Mouse (Mus musculus) neutrophil, adult 5-6 weeks (primary cell): ENCODE results near the gene Tspo2. TPM values are rescaled to one million over a fixed set of nuclear protein-coding genes. Genes with fewer than 3 reads are reported as not detected.
"Not testable (repeated sequence)": the region's sequence is repeated elsewhere in the genome, so short reads cannot be mapped to it uniquely, and the experiment has no call there.

ENCODE experiments used
- ATAC-seq: fragments of 151-379, 151-347 bp; 2 replicates; pipeline ENCODE4 v1.8.0; 2017; ENCODE audit warnings: mild to moderate bottlenecking, moderate TSS enrichment; ENCODE audit not compliant: insufficient number of reproducible peaks, poor library complexity, low FRiP score, severe bottlenecking; ENCODE audit errors: extremely low read depth
- total RNA-seq: library from RNA; stranded (forward); fragments of 200-1000 nt; gene quantifications from 2 replicates; pipeline ENCODE4 v1.2.3, GENCODE M21; 2017

The Tspo2 gene
- 2.5 and 3.8 TPM in 2 replicates for total RNA-seq

DNA sequence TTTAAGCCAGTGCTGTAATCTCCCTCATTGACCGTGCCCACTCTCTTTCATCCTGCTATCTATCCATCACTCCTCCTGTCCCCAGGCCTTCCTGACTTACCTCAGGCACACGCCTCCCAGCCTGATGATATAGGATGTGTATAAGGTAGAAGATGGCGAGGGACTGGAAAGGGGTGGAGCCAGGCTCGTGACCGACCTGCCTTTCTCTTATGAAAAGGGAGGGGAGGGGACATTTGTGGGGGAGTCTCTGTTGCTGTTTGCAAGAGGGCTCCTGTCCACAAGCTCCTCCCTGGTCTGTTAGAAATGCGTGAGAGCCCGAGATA is at the start of gene Tspo2:
Gene Tspo2 (minus strand): TSS at position 170 of the 323 bp plus-strand sequence.
- no peak for ATAC-seq

DNA sequence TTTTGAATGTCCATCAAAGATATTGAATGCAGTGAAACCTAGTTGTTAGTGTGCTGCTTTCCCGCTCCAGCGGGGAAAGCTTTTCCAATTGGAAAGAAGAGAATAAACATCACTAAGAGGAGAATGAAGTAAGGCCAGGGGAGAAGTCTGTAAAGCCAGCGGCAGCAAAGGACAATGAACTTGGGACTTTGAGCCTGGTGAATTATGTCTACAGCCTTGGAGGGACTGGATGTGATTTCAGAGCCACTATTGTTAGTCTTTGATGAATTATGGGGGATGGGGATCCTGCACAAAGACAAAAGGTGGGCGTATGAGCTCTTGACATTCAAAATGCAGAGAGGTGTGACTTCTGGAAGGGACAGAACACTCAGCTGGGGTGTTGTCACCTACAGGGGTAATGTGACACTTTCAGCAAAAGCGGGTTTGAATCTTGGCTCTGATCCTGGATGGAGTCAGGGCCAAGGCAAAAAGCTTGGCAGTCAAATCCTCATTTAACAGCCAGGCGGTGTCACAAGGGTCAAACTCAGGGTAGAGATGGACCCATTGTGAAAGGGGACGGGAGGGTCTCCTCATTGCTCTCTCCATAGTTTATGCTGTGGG is 49.6 kb upstream of the Tspo2 start:
- no peak for ATAC-seq

DNA sequence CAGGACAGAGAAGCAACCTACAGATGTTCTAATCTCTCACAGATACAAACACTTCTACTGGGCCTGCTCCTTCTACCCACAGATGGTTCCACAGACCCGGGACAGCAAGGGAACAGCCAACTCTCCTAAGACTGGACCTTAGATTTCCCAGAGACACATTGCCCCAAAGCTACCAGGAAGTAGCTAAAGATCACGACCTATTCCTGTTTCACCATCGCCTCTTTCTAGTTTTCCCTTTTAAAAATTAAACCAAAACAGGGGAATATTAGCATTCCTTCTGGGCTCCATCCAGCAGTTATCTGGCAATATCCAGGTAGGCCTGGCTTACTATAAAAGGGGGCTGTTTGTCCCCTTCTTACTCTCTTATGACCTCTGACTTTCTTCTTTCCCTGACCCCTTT is 46.7 kb upstream of the Tspo2 start:
- no peak for ATAC-seq

DNA sequence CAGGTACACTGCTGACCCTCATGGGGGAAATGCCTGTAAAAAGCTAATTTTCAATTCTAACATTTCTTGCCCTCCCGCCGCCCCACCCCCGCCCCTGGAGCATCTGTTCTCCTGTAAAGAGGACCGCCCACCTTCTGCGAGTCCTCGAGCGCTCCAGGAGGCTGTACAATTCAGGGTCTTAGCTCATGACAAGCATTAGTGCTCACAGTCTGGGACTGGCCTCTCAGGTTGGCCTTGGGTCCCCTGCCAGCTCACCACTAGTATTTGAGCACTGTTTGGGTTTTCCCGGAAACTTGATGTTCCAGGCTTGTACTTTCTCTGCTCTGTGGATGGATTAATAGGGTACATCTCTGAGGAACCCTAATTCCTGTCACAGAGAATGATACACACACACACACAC is 42.7 kb upstream of the Tspo2 start:
- no peak for ATAC-seq

DNA sequence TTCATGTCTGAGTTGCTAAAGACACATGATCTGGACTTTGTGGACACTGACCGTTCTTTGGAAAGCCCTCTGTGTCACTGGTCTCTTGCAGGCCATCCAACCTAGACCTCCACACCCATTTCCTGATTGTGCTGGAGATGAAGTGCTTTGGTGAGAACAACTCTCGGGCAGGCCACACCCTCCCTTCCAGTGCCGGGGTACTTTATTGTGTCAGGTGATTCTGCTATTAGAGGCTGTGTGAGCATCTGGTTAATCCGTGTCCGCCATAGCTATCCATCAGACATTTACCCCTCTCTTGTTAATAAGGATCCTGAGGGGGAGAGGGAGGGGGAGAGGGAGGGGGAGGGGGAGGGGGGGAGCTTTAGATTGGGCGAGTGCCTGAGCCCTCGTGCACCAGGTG is 42.3 kb upstream of the Tspo2 start:
- no peak for ATAC-seq

DNA sequence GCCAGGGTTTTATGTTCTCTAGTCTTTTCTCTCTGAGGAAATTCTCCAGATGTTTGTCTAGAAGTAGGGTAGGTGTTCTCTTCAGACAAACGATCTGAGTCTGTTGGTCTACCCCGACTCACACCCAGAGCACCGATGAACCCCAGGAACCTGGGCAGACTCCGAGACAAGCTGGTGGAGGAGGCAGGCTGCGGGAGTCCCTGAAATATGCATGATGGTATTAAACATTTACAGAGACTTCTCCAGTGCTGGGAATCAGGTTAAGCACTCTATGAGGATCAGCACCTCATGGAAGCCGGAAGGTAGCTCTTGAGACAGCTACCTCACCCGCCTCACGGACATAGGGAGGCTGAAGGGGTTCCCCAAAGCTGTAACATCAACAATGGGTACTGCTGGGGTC is 41.3 kb upstream of the Tspo2 start:
- no peak for ATAC-seq

DNA sequence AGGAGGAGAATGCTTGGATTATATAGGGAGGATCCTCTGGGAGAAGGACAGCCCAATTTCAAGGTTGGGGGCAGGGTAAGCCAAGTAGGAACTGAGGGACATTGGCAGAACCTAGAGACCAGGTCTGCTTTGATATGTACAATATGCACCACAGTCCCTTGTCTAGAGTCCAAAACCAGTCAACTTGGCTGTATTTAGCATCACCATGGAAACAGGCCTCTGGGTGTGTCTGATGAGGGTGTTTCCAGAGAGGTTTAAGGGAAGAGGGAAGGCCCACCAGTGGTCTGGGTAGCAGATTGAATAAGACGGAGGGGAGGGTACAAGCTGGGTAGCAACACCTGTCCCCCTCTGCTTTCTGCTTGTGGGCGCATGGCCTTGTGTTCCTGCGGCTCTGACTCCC is 38.1 kb upstream of the Tspo2 start:
- no peak for ATAC-seq

DNA sequence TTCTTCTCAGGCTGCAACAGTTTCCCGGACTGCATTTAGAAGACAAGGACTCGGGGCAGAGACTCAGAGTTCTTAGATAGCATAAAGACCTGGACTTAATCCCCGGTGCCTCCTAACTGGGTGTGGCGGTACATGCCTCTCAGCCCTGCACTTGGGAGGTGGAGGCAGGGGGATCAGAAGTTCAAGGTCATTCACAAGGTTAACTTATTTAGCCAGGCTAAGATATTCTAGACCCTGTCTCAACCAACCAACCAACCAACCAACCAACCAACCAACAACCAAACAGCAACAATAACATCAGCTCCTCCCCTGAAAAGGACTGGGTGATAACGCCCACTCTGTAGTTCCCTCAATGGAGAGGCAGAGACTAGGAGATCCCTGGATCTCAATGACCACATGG is 32.9 kb upstream of the Tspo2 start:
- ATAC-seq, result no peak

DNA sequence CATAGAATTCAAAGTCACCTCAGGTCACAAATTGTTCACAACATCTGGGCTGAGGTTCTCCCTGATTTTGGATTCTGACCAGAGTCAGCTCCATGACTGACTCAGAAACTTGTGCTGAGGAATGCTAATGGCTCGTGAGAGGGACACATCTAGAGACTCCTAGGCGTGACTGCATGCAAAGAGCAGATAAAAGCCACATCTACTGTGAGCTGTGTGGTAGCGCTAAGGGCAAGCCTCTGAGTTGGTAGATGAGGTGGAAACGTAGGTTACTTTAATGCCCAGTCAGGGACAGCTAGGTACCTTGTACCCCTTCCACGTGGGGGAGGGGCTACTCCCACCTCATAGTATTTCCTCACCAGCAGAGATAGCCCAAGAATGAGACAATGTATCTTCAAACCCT is 32.4 kb upstream of the Tspo2 start:
- no peak for ATAC-seq

DNA sequence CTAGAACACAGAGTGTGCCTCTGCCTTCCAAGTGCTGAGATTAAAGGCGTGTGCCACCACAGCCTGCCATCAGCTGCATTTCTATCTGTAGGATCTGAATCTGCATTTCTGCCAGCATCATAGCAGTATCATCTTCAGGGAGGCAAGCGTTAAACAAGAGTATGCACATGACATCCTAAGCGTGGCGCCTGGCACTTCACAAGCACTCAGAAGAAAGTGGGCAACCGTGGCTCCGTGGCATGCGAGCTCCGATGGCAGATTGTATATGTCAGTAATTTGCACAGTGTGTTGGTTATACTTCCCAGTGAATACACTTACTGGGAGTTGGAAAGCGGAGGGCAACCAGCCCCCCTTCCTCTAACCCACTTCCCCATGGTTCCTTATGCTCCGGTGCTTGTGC is 28.6 kb upstream of the Tspo2 start:
- ATAC-seq, result no peak

DNA sequence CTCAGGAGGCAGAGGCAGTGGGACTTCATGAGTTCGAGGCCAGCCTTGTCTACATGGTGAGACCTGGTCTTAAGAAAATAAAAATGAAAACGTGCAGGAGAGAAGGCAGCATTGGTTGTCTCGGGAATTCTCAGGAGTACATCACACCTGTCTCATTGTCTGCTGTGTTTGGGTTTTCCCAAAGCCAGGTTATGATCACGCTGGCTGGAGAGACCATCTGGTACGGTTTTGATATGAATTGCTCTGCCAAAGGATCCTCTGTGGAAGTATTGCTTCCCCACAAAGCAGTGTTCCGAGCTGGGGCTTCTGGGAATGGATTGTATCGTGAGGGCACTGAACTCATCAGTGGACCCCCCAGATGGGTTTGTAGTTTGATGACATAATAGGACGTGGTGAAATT is 24.1 kb upstream of the Tspo2 start:
- no peak for ATAC-seq

DNA sequence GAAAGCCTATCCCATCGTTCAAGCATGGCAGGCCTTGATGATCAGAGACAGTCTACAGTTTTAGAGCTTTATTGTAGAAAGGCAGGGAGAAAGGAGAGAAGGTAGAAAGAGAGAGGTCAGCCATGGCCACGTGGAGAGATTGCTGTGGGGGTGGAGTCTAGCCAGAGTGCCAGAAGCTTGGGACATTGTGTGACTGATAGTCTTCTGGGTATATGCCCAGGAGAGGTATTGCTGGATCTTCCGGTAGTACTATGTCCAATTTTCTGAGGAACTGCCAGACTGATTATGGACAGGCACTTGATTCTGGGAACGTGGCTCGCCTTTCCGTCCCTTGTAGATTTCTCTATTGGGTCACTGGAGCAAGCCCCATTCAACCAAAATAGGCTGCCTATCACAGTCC is 23.0 kb upstream of the Tspo2 start:
- ATAC-seq, result not testable (repeated sequence)

DNA sequence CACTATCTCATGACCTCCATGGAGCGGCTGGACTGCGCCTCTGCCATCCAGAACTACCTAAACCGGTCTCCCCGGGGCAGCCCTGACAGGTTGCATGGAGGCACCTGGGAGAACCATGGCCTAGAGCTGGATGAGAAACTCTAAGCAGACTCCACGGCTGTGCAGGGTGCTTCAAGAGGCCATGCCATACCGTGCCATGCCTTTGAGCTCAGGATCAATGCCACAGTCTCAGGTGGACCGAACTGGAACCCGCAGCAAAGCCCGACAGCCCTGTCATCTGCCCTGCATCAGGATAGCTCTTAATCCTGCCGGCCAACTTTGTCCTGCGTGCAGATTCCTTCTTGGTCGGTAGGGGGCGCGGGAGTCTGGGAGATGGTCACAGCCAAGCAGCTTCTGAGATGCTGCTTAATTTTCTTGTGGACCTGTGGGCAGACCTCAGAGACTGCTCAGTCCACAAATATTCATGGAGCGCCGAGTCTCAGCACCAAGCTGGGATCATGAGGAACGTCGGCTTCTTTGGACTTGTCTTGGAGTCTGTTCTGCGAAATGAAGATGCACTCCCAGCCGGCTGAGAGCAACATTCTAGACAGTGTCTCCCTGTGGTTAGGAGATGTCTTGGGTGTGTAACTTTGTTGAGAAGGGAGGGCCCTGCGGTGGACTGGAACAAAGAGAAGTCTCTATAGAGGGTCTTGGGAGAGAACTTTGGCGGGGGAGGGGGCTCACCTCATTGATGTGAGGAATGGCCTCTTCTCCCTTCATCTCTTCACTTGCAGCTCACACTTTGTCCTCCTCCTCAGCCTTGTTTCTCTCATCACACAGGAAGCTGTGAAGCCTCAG is 16.3 kb upstream of the Tspo2 start:
- peak; percentile 70; the same call in 1 of the 2 replicates for ATAC-seq

DNA sequence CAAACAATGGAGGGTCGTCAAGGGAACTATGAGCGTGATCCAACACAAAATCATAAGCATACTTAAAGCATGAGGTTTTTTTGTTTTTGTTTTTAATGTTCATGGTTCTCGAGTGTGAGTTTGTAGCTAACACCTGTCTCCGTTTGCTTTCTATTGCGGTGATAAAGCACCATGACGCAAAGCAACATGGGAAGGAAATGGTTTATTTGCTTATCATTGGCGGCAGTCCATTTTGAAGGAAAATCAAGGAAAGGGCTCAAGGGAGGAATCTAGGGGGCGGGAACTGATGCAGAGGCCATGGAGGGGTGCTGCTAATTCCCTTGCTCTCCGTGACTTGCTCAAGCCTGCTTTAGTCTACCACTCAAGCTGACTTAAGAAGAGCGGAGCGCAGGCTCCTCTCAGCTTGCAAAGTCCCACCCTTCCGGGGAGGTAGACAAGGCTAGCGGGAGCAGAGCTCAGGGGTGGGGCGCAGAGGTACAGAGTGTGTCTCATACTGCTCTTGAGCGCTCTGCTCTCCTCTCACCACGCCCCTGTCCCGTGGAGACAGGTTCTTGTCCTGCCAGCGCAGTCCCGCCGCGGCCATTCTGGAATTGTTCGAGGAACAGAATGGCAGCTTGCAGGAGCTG is 15.6 kb upstream of the Tspo2 start:
- no peak for ATAC-seq

DNA sequence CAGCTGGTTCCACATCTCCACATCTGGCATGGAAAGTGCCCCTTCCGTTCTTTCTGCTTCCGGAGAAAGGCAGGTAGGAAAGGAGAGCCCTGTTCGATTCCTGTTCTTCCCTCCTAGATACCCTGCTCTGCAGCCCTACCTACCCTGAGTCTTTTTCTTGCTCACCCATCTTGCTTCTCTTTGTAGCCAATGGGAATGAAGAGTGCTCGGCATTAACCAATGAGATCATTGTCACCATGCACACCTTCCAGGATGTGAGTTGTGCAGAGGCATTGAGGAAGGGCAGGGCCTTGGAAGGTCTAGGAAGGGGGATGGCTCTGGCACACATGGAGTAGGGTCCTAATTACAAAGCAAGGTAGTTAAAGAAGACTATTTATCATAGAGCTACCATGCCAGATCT is 12.1 kb upstream of the Tspo2 start:
- no peak for ATAC-seq

DNA sequence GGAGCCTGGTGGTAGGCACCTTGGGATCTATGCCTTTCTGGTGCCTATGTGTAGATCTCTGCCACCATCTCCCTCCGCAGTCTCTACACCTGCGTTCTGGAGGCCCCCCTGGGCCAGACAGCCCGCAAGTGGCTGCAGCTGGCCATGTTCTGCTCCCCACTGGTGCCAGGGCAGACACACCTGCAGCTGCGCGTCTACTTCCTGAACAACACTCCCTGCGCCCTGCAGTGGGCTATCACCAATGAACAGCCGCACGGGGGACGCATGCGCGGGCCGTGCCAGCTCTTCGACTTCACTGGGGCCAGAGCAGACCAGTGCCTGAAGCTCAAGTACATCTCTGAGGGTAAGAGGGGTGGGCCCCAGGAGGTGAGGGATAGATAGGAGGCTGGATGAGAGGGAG is 10.8 kb upstream of the Tspo2 start:
- peak; percentile 45; the same call in 1 of the 2 replicates for ATAC-seq

DNA sequence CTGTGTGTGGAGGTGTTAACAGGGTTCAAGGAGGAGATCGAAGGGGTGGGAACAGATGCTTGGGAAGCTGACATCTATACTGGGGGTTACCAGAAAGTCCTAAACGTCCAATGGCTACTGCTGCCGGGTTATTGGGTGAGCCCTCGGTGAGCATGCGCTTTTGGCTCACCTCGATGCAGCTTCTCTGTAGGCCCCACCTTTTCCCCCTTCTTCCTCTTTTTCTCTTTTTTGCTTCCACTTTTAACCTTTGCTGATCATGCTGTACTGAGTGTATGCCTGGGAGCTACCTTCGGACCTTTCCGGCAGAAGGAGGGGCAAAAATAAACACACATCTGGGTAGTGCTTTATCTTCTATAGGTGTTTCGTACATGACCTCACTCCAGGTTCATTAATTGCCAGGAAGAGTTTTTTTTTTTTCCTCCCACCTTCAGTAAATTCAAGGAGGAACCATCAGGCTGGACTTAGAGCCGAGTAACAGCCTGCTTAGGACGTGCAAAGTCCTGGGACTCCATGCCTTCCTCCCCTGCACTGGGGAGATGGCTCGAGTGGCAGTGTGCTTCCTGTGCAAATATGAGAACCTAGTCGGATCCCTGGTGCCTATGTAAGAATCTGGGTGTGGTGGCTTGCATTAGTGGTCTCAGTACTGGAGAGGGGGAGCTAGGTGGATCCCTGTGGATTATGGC is 6.8 kb upstream of the Tspo2 start:
- ATAC-seq, result peak; percentile 43

DNA sequence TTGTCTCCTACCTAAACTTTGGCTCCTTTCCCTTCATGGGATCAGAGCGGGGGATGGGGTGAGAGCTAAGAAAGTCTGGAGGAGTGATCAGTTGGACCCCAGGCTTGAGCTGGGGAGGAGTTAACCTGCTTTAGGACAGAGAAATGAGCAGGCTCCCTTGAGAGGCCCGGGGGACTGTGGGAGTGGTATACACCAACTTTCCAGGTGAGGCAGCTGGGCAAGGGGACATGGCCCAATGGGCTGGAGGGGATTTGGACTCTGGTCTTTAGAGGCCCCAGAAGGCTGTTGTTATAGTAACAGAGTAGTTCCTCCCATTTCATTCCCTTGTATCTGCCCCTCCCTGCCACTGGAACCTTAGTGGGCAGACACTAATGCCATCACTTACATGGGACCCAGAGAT is 4.6 kb upstream of the Tspo2 start:
- no peak for ATAC-seq

DNA sequence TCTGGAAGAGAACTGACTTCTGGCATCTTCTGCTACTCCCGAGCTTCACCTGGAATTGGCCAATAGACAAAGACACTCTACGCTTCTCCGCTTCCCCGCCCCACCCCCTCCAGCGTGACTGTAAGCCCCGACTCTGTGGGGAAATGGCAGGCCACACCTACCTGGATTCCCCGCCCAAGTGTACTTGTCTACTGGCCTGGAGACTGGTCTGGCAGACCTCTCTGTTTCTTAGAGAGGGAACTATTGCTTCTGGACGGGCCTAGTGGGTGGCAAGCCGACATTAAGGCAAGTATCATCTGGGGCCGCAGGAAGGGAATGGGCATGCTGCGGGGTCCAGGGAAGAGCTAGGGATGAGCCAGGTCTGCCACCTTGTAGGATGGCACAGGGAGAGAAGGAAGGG is 3.4 kb upstream of the Tspo2 start, which contains the start of gene Unc5cl:
Gene Unc5cl (plus strand): TSS at position 214 of the 400 bp plus-strand sequence.
- ATAC-seq, result no peak

DNA sequence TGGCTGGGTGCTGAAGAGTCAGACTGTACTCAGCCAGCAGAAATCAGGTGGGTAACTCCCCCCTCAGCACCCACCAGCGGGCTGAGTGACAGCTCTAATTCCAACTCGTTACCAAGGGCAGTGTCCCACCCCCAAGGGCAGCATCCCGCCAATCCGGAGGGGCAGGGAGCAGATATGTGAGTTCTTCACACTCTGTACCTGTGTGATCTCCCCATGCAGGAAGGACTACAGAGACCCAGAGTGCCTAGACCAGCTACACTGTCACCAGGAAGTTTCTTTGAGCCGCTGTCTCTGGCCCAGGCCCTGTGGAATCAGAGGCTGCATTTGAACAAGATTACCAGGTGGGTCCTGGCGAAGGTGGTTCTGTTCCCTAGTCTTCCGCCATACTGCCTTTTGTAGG is 2.9 kb upstream of the Tspo2 start:
- no peak for ATAC-seq
